ENCODE assay signal across 15 mouse cellular contexts in the genomic region with DNA sequence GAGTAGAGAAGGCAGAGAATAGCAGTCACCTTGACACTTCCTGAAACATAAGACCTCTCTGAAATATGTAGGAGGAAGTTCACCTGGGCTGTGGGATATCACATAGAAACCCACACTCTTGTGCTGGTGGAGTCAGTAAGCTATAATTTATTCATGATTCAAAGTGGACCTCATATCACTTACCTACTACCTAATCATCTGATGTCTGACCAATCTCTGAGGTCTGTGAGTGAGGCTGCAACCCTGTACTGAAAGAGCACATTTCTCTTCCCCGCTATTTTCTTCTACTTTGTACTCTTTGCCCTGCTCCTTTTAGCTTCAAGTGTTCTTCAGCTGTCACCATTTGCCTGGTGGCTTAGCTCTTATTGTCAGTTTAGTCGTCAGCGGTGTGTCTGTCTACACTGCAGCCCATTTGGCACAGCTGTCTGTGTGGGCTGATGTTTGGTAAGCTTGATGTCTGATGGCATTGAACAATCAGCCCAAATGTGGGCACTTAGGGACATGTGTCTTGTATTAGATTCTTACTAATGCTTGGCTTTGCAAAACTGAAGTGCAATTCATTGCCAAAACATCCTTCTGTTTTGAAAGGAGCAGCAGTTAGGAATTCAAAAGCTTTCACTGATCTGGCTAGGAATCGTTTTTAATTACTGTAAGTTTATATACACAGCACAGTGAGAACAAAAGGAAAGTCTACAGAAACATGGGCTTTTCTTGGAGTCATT.
A peak's percentile ranks its signal among the peaks of the same experiment; 100 is the strongest.
DNase-seq lines count a peak whose midpoint lies in the region; TF ChIP-seq lines count a peak whose summit lies in the region.
"Had no signal": no experiment of that assay in that cellular context is flagged by ENCODE, and none has a peak within 500 bp of the region (broad histone marks: within the 10 kb centered on the region; RNA-seq: fewer than 3 reads in every experiment).

No protein-coding gene starts in this region.

- H3K4me3 ChIP-seq in kidney, adult 2 months (ENCODE audit: insufficient read depth, low read depth, low read length), result no peak overlapping the region
- H3K4me3 ChIP-seq: heart, embryonic 15.5 days; hindbrain, embryonic 12.5 days had no signal

- 57% methylated on average over 4 of the region's 4 CpGs for WGBS in kidney, adult 2 months

- H3K4me1 ChIP-seq in kidney, adult 2 months (ENCODE audit: control insufficient read depth, insufficient read depth, low read length), result no peaks in the 10 kb centered on the region
- H3K4me1 ChIP-seq: heart, embryonic 15.5 days; hindbrain, embryonic 12.5 days had no signal

- DNase-seq in layer of hippocampus, adult 18-20 months (ENCODE audit: low spot score in 2 of 2), result peak; percentile 12 to 41
- DNase-seq in layer of hippocampus, postnatal 36 days, result no peak
- DNase-seq in CD4-positive helper T cell, adult 2 months (ENCODE audit: low read depth, low spot score), result peak; percentile 43
- peak; percentile 40 for DNase-seq in brain, embryonic 14.5 days (ENCODE audit: low read depth)
- DNase-seq in induced T-regulatory cell, adult 2 months (ENCODE audit: low read depth), result peak; percentile 66
- no peak for DNase-seq in kidney, adult 2 months
- DNase-seq in urinary bladder, postnatal 4 days (ENCODE audit: low spot score in 2 of 2), result no peak
- no peak for DNase-seq in cerebellum, postnatal 14 days
- DNase-seq: cerebellum, adult 8-10 months; heart, adult 11 months; kidney, adult 9 months; liver, postnatal 0 days; right cerebral cortex, adult 18-20 months had no signal

- no peak overlapping the region for H3K27ac ChIP-seq in kidney, adult 2 months (ENCODE audit: insufficient read depth, low read depth, low read length)
- H3K27ac ChIP-seq: heart, embryonic 15.5 days; hindbrain, embryonic 12.5 days had no signal

- no peak for TF ChIP-seq CTCF in brain, embryonic 14.5 days (IDR thresholded peaks at IDR 0.05; ENCODE audit: borderline replicate concordance, extremely low read depth, insufficient read depth, insufficient read length)
- no peak for TF ChIP-seq CTCF in kidney, adult 2 months (conservative IDR thresholded peaks at IDR 0.05; ENCODE audit: insufficient read depth, insufficient read length, low read depth, low read length)

- no peaks in the 10 kb centered on the region for H3K36me3 ChIP-seq in kidney, adult 2 months (ENCODE audit: control insufficient read depth, insufficient read depth, low read length)
- H3K36me3 ChIP-seq: heart, embryonic 15.5 days; hindbrain, embryonic 12.5 days had no signal

- no peak for TF ChIP-seq POLR2A in brain, embryonic 14.5 days (IDR thresholded peaks at IDR 0.05; ENCODE audit: borderline replicate concordance, extremely low read depth, insufficient read depth, insufficient read length, poor library complexity, severe bottlenecking)
- TF ChIP-seq POLR2A in kidney, adult 2 months (IDR thresholded peaks at IDR 0.05; ENCODE audit: low read depth, low read length), result no peak

- H3K27me3 ChIP-seq in kidney, adult 2 months (replicated peaks; ENCODE audit: control insufficient read depth, insufficient read depth, low read length), result no peaks in the 10 kb centered on the region
- H3K27me3 ChIP-seq: heart, embryonic 15.5 days; hindbrain, embryonic 12.5 days had no signal

Comparison
In these comparisons a context has a peak if more than half of its experiments do, and no peak if none do; other contexts are left out.
1. DNase-seq: peak in layer of hippocampus, adult 18-20 months (2 of 2), CD4-positive helper T cell, adult 2 months (single experiment), brain, embryonic 14.5 days (single experiment) and induced T-regulatory cell, adult 2 months (single experiment); none in layer of hippocampus, postnatal 36 days (0 of 2), kidney, adult 2 months (single experiment), urinary bladder, postnatal 4 days (0 of 2) and cerebellum, postnatal 14 days (0 of 2).